Mouse (Mus musculus) adrenal gland, adult 2 months (tissue): Measurements from ENCODE around the gene Col23a1. TPM values are rescaled to one million over a fixed set of nuclear protein-coding genes. Genes with fewer than 3 reads are reported as not detected.
A peak's percentile ranks its signal among the peaks of the same experiment; 100 is the strongest.

Experiments
- DNase-seq: peaks from one replicate; pipeline ENCODE4 v3.0.0; 2021
- polyA plus RNA-seq: library from polyadenylated mRNA; depleted of rRNA; stranded (reverse); fragments of >200 nt; gene quantifications from 2 replicates; pipeline ENCODE4 v1.2.3, GENCODE M21; 2012
- total RNA-seq, 2 experiments: library from RNA; stranded (reverse); gene quantifications; 2 replicates each; pipeline ENCODE4 v1.2.3; 2021

The Col23a1 gene
- total and polyA plus RNA-seq, 3 experiments = 1.1 to 6.9 (median 1.4) TPM

GRCm38 (mm10) chr11:51485051-51485521, 195.4 kb downstream of the Col23a1 start:
- DNase-seq = peak; percentile 47

- no peak for DNase-seq
These were observed 196.2 kb downstream of the Col23a1 start for GRCm38 (mm10) chr11:51485775-51486464.

- DNase-seq = no peak
These were observed 199.1 kb downstream of the Col23a1 start for GRCm38 (mm10) chr11:51488813-51489212.

- no peak for DNase-seq
These were observed 203.7 kb downstream of the Col23a1 start for GRCm38 (mm10) chr11:51493421-51493820.

GRCm38 (mm10) chr11:51494178-51494577, 204.5 kb downstream of the Col23a1 start:
- peak; percentile 60 for DNase-seq

- no peak for DNase-seq
These were observed 210.1 kb downstream of the Col23a1 start for GRCm38 (mm10) chr11:51499776-51500175.

GRCm38 (mm10) chr11:51502431-51502851, 212.7 kb downstream of the Col23a1 start:
- DNase-seq = no peak

- peak; percentile 56 for DNase-seq
These were observed 215.2 kb downstream of the Col23a1 start for GRCm38 (mm10) chr11:51504946-51505345.

- peak; percentile 55 for DNase-seq
These were observed 218.3 kb downstream of the Col23a1 start for GRCm38 (mm10) chr11:51508053-51508452.

- DNase-seq = no peak
These were observed 219.5 kb downstream of the Col23a1 start for GRCm38 (mm10) chr11:51509211-51509610.

- DNase-seq = no peak
These were observed 223.3 kb downstream of the Col23a1 start for GRCm38 (mm10) chr11:51513019-51513418.

GRCm38 (mm10) chr11:51515346-51515745, 225.6 kb downstream of the Col23a1 start:
- no peak for DNase-seq

- DNase-seq = no peak
These were observed 228.4 kb downstream of the Col23a1 start for GRCm38 (mm10) chr11:51518100-51518499.

- no peak for DNase-seq
These were observed 228.9 kb downstream of the Col23a1 start for GRCm38 (mm10) chr11:51518585-51518984.

GRCm38 (mm10) chr11:51521440-51521839, 231.7 kb downstream of the Col23a1 start:
- DNase-seq = no peak

GRCm38 (mm10) chr11:51523215-51523614, 233.5 kb downstream of the Col23a1 start:
- no peak for DNase-seq

- DNase-seq = no peak
These were observed 233.9 kb downstream of the Col23a1 start for GRCm38 (mm10) chr11:51523625-51524024.

- DNase-seq = peak; percentile 59
These were observed 237.0 kb downstream of the Col23a1 start for GRCm38 (mm10) chr11:51526631-51527161.

GRCm38 (mm10) chr11:51533128-51533533, 243.4 kb downstream of the Col23a1 start:
- no peak for DNase-seq

GRCm38 (mm10) chr11:51534314-51534713, 244.6 kb downstream of the Col23a1 start:
- peak; percentile 56 for DNase-seq

- no peak for DNase-seq
These were observed 248.7 kb downstream of the Col23a1 start for GRCm38 (mm10) chr11:51538388-51538787.

- no peak for DNase-seq
These were observed 249.4 kb downstream of the Col23a1 start for GRCm38 (mm10) chr11:51538919-51539758.
